Mouse (Mus musculus): ENCODE results near the gene Vmn2r104.

The Vmn2r104 gene

GRCm38 (mm10) chr17:20048236-20048635, at the start of gene Vmn2r104:
Vmn2r104 (minus strand) TSS chr17:20048336.
- DNase-seq (ENCODE audit: low read depth in 2 of 2, low spot score in 2 of 2): no peak

DNA sequence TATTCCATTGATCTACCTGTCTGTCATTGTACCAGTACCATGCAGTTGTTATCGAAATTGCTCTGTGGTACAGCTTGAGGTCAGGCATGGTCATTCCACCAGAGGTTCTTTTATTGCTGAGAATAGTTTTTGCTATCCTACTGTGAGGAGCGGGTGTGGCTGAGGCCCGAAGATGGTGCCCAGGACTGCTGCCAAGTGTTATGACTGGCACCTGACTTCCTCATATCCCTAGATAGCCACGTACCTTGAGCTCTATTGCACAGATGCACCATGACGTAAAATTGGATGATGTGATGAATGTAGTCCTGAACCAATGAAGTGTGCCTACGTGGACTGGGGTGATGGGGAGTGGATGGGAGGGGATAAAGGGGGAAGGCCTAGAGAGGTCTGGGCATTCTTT, 26.0 kb upstream of the Vmn2r104 start:
- DNase-seq (ENCODE audit: low read depth in 2 of 2, low spot score in 2 of 2): no peak

DNA sequence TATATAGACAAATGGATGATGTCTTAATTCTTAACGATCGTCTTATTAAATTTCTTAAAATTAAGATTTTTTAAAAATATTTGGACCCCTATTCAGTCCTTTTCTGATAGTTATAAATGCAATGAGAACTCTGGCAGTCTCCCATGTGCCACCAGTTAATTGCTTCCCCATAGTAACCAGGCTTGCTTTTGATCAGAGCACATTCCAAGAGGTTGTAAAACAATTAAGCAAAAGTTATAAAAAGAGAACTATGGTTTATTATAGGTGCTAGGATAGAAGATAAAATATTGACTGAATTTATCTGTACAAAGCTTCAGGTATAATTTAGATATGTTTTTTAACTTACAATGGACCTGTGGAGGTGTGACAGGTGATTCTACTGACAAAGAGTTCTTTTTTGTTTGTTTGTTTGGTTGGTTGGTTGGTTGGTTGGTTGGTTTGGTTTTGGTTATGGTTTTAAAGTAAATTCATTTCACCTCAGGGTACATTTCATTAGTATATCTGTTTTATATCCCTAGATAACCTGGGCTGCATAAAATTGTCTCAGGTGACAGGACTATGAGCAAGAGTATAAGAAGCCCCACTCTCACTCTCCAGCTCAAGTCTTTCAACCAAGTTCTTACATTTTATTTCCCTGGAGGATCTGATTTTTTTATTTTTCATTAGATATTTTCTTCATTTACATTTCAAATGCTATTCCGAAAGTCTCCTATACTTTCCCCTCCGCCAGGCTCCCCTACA, 23.7 kb upstream of the Vmn2r104 start:
- no peak for DNase-seq (ENCODE audit: low read depth in 2 of 2, low spot score in 2 of 2)

Data from CD8-positive naive resting alpha-beta T cell, adult 2 months (primary cell).